Mouse (Mus musculus) cerebellum, adult 9-11 months (tissue): ENCODE measurements around the gene Rpl10.

Source experiments
- DNase-seq: peaks from one replicate; pipeline ENCODE4 v3.0.0; 2022

Rpl10 gene

DNA sequence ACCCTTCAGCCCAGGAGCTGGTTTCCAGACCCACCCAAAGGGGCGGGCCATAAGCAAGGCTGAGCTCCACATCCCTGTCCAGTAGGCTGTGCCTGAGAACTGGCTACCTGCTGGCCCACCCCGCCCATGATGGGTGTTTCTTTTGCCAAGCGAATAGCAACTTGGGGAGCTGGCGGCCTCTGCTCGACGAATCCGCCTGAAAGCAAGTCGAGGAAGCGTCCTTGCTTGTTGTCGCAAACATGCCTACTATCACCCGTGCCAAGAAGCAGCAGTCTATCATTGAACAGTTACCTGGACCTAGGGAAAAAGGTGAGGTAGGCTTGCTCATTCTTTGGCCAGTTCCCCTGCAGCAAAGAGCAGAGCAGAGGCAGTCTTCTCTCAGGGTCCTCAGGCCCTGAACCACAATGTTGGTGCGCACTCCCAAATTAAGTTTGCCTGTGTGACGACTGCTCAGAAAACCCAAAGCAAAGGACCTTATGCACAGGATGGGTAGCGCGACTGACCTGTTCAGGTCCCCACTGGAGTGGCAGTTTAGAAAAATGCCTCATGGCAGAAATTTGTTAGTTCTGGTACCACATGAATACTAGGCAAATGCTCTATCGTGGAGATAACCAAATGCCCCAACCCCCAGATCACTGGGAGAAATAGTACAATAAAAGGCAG is 11.3 kb downstream of the Rpl10 start, which contains the start of the genes Taz and Dnase1l1:
Gene Taz, plus strand, starts transcription at position 181 of the 663 bp plus-strand sequence.
Gene Dnase1l1, minus strand, starts transcription at position 606 of the 663 bp plus-strand sequence.
- peak; percentile 84 for DNase-seq

DNA sequence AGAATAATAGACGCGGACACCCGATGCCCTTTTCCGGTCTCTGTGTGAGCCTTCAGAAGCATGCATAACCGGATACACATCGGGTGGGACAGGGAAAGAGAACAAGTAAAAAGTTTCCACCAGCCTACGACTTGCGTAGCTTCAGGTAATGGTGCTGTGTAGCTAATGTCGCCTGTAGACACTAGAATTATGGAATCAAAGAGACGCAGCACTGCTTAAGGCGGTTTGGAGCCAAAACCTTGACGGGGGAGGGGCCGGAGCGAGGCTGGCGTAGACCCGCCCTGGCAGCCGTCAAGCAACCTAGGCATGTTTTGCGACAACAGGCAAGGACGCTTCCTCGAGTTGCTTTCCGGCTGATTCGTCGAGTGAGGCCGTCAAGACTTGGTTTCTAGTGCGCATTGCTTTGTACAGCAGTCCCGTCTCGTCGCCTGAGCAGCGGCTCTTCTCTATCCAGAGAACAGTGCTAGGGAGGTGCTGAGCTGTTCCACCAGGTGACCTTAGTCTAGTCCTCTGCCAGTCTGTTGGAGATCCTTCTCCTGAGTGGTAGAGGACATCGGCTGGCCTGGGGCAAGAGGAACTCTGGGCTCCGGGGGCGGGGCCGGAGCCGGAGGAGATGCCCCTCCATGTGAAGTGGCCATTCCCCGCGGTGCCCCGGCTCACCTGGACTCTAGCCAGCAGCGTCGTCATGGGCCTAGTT is 11.9 kb downstream of the Rpl10 start:
- peak; percentile 89 for DNase-seq

DNA sequence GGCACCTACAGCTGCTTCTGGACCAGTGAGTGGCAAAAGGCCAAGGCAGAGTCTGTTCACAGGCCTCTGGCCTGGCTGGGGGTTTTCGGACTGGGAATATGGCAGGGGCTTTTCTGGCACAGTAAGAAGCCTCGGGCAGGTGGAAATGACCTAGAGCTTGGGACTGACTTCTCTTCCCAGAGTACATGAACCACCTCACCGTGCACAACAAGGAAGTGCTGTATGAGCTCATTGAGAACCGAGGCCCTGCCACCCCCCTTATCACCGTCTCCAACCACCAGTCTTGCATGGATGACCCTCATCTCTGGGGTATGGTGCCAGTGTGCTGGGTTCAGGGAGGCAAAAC is 12.5 kb downstream of the Rpl10 start:
- no peak for DNase-seq

DNA sequence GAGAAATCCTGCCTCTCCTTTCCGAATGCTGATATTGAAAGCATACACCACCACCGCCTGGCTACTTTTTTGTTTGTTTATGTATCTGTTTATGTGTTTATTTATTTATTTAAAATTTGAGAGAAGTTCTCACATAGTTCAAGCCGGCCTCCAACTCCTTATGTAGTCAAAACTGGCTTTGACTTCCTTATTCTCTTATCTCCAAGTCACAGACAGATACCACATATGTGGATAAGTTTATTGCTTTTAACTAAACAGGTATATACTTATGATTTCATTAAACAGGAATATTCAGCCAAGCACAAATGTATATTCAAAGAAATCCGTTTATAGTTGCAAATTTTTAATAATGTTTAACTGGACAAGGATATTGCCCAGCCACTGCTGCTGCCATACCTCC is 22.8 kb downstream of the Rpl10 start:
- DNase-seq, result no peak

DNA sequence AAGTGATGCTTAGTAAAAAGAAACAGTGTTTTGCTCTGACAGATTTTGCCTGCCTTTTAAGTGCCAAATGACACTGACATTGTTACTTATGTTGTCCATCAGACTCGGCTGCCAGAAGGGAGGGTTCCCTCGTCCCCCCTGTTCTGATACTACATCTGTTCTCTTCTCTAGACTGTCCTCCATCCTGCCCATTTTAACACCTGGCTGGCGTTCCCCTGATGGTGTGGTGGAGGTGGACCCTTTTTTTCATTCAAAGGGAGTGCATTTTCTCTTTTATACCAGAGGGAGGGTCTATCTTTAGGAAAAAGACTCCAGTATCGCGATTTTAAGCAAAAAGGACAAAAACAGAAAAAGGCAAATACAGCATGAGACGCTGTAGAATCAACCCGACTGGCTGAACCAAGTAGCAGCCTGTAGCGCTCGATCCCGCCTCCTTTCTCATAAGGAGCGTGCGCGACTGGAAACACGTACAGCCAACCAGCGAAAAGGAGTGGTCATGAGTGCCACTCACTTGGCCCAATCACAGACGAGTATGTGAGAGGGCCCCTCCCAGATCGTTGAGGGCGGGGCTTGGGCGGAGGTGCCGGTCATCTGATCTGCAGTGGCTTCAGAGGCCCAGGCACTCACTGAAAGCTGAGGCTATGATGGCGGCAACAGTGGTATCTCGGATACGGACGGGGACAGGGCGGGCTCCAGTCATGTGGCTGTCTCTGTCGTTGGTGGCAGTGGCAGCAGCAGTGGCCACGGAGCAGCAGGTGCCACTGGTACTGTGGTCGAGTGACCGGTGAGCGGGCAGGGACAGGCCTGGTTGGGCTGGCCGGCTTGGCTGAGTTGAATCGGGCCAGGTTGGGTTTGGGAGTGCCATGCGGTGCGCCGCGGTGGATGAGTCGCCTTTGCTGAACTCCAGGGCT is 26.2 kb downstream of the Rpl10 start, which contains the start of gene Atp6ap1:
Gene Atp6ap1, plus strand, starts transcription at position 560 of the 911 bp plus-strand sequence.
- peak; percentile 97 for DNase-seq

DNA sequence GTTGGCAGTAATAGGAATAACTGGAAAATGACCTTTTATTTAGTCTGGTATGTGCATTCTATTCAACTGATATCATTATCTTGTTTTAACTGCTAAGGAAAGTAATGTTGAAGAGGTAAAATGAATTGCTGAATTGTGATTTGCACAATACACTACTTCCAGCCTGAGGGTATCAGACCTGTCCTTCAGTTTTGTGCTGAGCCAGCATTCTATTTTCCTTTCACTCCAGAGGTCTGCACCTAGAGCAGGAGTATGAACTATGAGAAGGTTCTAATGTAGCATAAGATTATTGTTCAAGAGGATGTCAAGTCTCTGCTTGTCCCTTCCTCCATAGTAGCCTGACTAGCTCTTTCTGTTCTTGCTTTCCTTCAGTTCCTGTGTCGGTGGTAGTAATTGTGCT is 27.7 kb downstream of the Rpl10 start:
- no peak for DNase-seq

DNA sequence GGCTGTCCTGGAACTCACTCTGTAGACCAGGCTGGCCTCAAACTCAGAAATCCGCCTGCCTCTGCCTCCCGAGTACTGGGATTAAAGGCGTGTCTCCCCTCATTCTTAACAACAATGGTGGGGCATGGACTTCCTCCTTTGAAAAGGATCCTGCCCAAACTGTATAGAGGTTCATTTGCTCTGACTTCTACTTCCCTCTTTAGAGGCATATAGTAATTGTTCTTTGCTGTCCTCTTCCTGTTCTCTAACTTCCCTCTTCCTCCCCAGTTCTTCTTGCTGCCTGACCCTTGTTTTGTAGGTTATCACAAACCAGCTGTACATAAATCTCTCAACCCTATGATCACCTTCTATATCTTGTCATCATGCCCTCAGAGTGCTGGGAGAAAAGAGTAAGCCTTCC is 29.1 kb downstream of the Rpl10 start:
- no peak for DNase-seq

DNA sequence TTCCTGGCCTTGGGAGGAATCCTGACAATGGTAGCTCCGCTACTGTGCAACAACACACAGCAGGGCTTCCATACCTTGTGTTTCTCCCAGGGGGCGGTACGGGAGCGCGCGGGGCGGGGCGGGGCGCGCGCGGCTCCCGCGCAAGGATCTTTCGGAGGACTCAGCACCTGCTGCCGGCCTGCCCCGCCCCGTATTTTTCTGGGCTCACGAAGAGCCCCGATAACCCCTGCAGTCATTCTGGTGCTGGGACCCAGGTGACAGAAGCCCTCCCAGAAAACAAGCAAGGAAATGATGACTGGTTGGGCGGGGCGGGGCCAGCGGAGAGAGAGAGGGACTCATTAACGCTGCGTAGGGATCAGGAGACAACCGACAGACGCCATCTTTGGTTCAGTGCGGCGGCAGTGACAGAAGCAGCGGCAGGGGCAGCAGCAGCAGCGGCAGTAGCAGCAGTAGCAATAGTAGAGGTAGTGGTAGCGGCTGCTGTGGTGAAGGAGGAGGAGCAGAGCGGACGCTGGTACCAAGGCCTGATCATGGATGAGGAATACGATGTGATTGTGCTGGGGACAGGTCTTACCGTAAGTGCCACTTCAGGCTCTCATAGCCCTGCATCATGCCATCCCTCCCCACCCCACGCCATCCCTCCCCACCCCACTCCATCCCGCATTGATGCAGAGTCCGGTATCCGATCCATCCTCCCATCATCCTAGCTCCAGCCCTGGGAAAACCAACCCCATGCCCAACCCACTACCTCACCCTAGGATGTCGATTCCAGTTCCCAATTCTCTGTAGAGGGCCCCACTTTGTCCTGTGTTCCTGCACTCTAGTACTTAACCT is 34.5 kb downstream of the Rpl10 start, which contains the start of gene Gdi1:
Gene Gdi1, plus strand, starts transcription at position 132 of the 834 bp plus-strand sequence.
- peak; percentile 79 for DNase-seq

DNA sequence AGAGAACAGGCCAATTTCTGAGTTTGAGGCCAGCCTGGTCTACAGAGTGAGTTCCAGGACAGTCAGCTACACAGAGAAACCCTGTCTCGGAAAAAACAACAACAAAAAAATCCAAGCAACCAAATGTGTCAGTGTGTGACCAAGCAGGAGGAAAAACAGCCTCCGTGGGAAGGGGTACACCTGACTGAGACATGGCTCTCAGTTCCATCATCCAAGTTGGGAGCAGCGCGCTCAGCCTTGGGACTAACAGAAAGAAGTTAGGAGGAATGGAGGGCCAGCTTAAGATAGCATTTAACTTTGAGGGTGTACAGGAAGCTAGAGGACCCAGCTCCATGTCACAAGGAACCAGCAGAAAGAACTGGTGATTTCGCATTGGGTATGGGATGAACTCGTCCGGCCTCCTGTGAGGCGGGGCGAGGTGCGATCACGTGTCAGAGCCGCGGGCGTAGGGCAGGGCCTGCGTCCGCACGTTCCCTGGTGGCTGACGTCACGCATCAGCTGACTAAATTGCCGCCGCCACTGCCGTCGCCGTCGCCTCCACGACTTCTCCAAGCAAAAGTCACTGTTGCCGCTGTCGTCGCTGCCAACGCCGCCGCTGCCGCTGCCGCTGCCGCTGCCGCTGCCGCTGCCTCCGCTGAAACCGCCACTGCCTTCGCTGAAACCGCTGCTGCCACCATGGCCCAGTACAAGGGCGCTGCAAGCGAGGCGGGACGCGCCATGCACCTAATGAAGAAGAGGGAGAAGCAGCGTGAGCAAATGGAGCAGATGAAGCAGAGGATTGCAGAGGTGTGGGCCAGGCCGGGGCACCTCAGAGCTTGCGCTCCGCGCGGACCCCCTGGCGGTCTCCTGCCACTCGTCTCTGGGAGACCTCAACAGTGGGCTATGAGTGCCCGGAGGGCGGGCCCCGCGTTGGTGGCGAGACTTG is 42.2 kb downstream of the Rpl10 start, which contains the start of gene Fam50a:
Gene Fam50a, plus strand, starts transcription at position 494 of the 925 bp plus-strand sequence.
- peak; percentile 91 for DNase-seq
